Comparison of ENCODE assay signal across 13 mouse cellular contexts in genomic region chr16:38568192-38568591, GRCm38 (mm10).
"Had no signal": no experiment of that assay in that cellular context is flagged by ENCODE, and none has a peak within 500 bp of the region (broad histone marks: within the 10 kb centered on the region; RNA-seq: fewer than 3 reads in every experiment).

No protein-coding gene starts in this region.

- ATAC-seq: liver, postnatal 0 days had no signal

- H3K4me2 ChIP-seq: kidney, embryonic 15.5 days; limb, embryonic 15.5 days; liver, embryonic 13.5 days; lung, embryonic 15.5 days; neural tube, embryonic 12.5 days had no signal

- H3K9me3 ChIP-seq: kidney, embryonic 15.5 days; limb, embryonic 15.5 days; liver, embryonic 13.5 days; lung, embryonic 15.5 days; neural tube, embryonic 12.5 days had no signal

- DNase-seq: kidney, adult 2 months; kidney, postnatal 14 days; liver, embryonic 13.5 days; liver, postnatal 0 days; midbrain, embryonic 14.5 days; retina, postnatal 1 day; right cerebral cortex, postnatal 25 days; thymus, adult 18-20 months; thymus, postnatal 14 days had no signal

- H3K27ac ChIP-seq: kidney, embryonic 15.5 days; limb, embryonic 15.5 days; liver, embryonic 13.5 days; lung, embryonic 15.5 days; neural tube, embryonic 12.5 days had no signal

- H3K9ac ChIP-seq: kidney, embryonic 15.5 days; limb, embryonic 15.5 days; liver, embryonic 13.5 days; liver, postnatal 0 days; lung, embryonic 15.5 days; neural tube, embryonic 12.5 days had no signal

- H3K27me3 ChIP-seq: kidney, embryonic 15.5 days; limb, embryonic 15.5 days; liver, embryonic 13.5 days; lung, embryonic 15.5 days; neural tube, embryonic 12.5 days had no signal

- H3K4me3 ChIP-seq: kidney, embryonic 15.5 days; limb, embryonic 15.5 days; liver, embryonic 13.5 days; lung, embryonic 15.5 days; neural tube, embryonic 12.5 days had no signal
